Mouse (Mus musculus): ENCODE data around the gene Sec14l3.

GRCm38 (mm10) chr11:4023321-4023720 lies 41.3 kb upstream of the Sec14l3 start:
- no peak for TF ChIP-seq EP300 (IDR thresholded peaks at IDR 0.05; ENCODE audit: low read depth)
- TF ChIP-seq CTCF (IDR thresholded peaks at IDR 0.05; ENCODE audit: low read depth), result no peak
